In the genomic region with DNA sequence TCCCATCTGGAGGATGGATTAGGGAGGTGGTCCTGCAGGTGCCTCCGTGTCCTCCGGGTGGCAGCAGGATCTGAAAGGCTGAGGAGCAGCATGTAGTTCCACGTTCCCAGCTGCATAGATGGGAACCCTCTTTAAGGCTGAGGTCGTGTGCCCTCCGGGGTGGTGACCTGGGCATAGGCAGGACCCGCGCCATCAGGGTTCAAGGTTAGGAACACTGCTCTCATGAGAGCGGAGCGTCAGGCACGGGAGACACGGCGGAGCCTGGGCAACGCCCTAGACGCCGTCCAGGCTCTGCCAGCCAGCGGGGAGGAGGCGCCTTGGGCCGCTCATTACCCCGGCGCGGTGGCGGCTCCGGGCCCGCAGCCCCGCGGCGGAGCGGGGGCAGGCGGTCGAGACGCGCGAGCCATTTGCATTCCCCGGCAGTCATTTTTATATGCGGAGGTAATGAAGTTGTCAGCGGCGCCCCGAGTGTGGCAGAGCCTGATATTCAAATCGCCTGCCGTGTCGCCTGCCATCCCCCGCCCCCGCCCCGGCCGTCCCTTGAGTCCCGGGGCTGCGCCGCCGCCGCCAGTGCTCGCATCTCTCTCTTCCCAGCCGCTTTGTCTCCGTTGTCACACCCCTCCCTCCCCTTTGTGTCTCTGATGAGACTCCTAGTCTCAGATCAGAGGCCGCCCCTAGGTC, we compare ENCODE assay signal across 8 mouse cellular contexts.
A peak's percentile ranks its signal among the peaks of the same experiment; 100 is the strongest.
DNase-seq lines count a peak whose midpoint lies in the region; ATAC-seq lines count a peak whose summit lies in the region.

No protein-coding gene starts in this region.

- peak; percentile 94 for ATAC-seq in forebrain, embryonic 16.5 days
- ATAC-seq in hindbrain, embryonic 13.5 days (ENCODE audit: low FRiP score), result peak; percentile 90

- no peaks in the 10 kb centered on the region for H3K27me3 ChIP-seq in forebrain, embryonic 16.5 days (replicated peaks; ENCODE audit: control insufficient read depth, insufficient read depth, low read length)
- H3K27me3 ChIP-seq in hindbrain, embryonic 13.5 days, result no peaks in the 10 kb centered on the region

- no peaks in the 10 kb centered on the region for H3K9me3 ChIP-seq in forebrain, embryonic 16.5 days (ENCODE audit: control insufficient read depth, low read length)
- H3K9me3 ChIP-seq in hindbrain, embryonic 13.5 days, result no peaks in the 10 kb centered on the region

- peak; percentile 81 for DNase-seq in Muller cell, postnatal 12 days (ENCODE audit: inconsistent ontology term)
- DNase-seq in cerebellum, adult 11-12 months, result peak; percentile 64
- DNase-seq in layer of hippocampus, postnatal 36 days, result peak; percentile 70
- DNase-seq in lung, postnatal 10 days, result peak; percentile 71
- DNase-seq in ovary, postnatal 36 days (ENCODE audit: low spot score), result peak; percentile 51
- DNase-seq in yolk sac, embryonic 10.5 days (ENCODE audit: low spot score), result peak; percentile 59

- peak overlapping the region; percentile 88 for H3K4me2 ChIP-seq in forebrain, embryonic 16.5 days (ENCODE audit: low read length)
- peak overlapping the region; percentile 78 for H3K4me2 ChIP-seq in hindbrain, embryonic 13.5 days

- no peaks in the 10 kb centered on the region for H3K36me3 ChIP-seq in forebrain, embryonic 16.5 days (ENCODE audit: control insufficient read depth, insufficient read depth)
- no peaks in the 10 kb centered on the region for H3K36me3 ChIP-seq in hindbrain, embryonic 13.5 days

- H3K4me3 ChIP-seq in forebrain, embryonic 16.5 days (replicated peaks; ENCODE audit: low read length), result peak overlapping the region; percentile 63
- peak overlapping the region; percentile 48 for H3K4me3 ChIP-seq in hindbrain, embryonic 13.5 days

- H3K4me1 ChIP-seq in forebrain, embryonic 16.5 days (replicated peaks; ENCODE audit: control insufficient read depth, insufficient read depth, low read length), result peaks cover 10% of the 10 kb centered on the region; the same call in 1 of the 2 replicates
- peaks cover 26% of the 10 kb centered on the region for H3K4me1 ChIP-seq in hindbrain, embryonic 13.5 days (replicated peaks)

- peak overlapping the region; percentile 85 for H3K27ac ChIP-seq in forebrain, embryonic 16.5 days (ENCODE audit: low read length)
- peak overlapping the region; percentile 97 for H3K27ac ChIP-seq in hindbrain, embryonic 13.5 days

- peak overlapping the region; percentile 86 for H3K9ac ChIP-seq in forebrain, embryonic 16.5 days (replicated peaks; ENCODE audit: low read depth, low read length)
- H3K9ac ChIP-seq in hindbrain, embryonic 13.5 days, result peak overlapping the region; percentile 77

- WGBS in forebrain, embryonic 16.5 days, result under 1% methylated on average over 51 of the region's 54 CpGs
- WGBS in hindbrain, embryonic 13.5 days, result under 1% methylated on average over 50 of the region's 54 CpGs

Comparison
In these comparisons a context has a peak if more than half of its experiments do, and no peak if none do; other contexts are left out.
1. Peak in every context shown above with its lines: DNase-seq, ATAC-seq, H3K4me3 ChIP-seq and H3K27ac ChIP-seq.